Mouse (Mus musculus): ENCODE data around the gene Gm960.

- no peak for TF ChIP-seq POLR2A (IDR thresholded peaks at IDR 0.05; ENCODE audit: low read depth, low read length)
- no peak for TF ChIP-seq CTCF (IDR thresholded peaks at IDR 0.05; ENCODE audit: extremely low read depth, insufficient read depth, insufficient read length, insufficient replicate concordance)
These were observed 84.8 kb downstream of the Gm960 start for GRCm38 (mm10) chr19:4613464-4614304.

Data from spleen, adult 2 months (tissue).